Mouse (Mus musculus) frontal cortex, postnatal 10 days (tissue): ENCODE data around the gene Vmn2r84.
"Not testable (repeated sequence)": the region's sequence is repeated elsewhere in the genome, so short reads cannot be mapped to it uniquely, and the experiment has no call there.

ENCODE experiments used
- DNase-seq, 2 experiments: peaks; one replicate each; pipeline ENCODE4 v3.0.0; 2022; ENCODE audit warnings: low spot score in 2 of 2, mixed read lengths in 1 of 2

Vmn2r84 gene

GRCm38 (mm10) chr10:130394232-130394631 is at the start of gene Vmn2r84:
Vmn2r84 (minus strand) TSS chr10:130394332.
- DNase-seq, result no peak

- not testable (repeated sequence) for DNase-seq
These were observed 40.2 kb upstream of the Vmn2r84 start for GRCm38 (mm10) chr10:130434185-130434898.

GRCm38 (mm10) chr10:130429603-130430002 is 35.5 kb upstream of the Vmn2r84 start, which contains the start of gene Vmn2r85:
Vmn2r85 (minus strand) TSS chr10:130429703.
- DNase-seq, result not testable (repeated sequence)

GRCm38 (mm10) chr10:130422368-130422767 is 28.2 kb upstream of the Vmn2r84 start:
- not testable (repeated sequence) for DNase-seq

- no peak for DNase-seq
These were observed 26.3 kb upstream of the Vmn2r84 start for GRCm38 (mm10) chr10:130420401-130420800.

GRCm38 (mm10) chr10:130419954-130420353 is 25.8 kb upstream of the Vmn2r84 start:
- not testable (repeated sequence) for DNase-seq

GRCm38 (mm10) chr10:130416352-130416751 is 22.2 kb upstream of the Vmn2r84 start:
- DNase-seq, result not testable (repeated sequence)

GRCm38 (mm10) chr10:130412167-130412698 is 18.1 kb upstream of the Vmn2r84 start:
- not testable (repeated sequence) for DNase-seq

GRCm38 (mm10) chr10:130375145-130375544 is 19.0 kb downstream of the Vmn2r84 start:
- DNase-seq, result no peak

- DNase-seq, result no peak
These were observed 21.5 kb downstream of the Vmn2r84 start for GRCm38 (mm10) chr10:130372491-130373173.

GRCm38 (mm10) chr10:130371644-130372043 is 22.5 kb downstream of the Vmn2r84 start:
- no peak for DNase-seq

GRCm38 (mm10) chr10:130370005-130370682 is 24.0 kb downstream of the Vmn2r84 start:
- DNase-seq, result no peak

GRCm38 (mm10) chr10:130368384-130368783 is 25.7 kb downstream of the Vmn2r84 start:
- DNase-seq, result no peak

- no peak for DNase-seq
These were observed 29.4 kb downstream of the Vmn2r84 start for GRCm38 (mm10) chr10:130364766-130365165.

GRCm38 (mm10) chr10:130363438-130364164 is 30.5 kb downstream of the Vmn2r84 start:
- DNase-seq, result no peak

GRCm38 (mm10) chr10:130344056-130344455 is 50.1 kb downstream of the Vmn2r84 start:
- DNase-seq, result no peak

GRCm38 (mm10) chr10:130340050-130340449 is 54.1 kb downstream of the Vmn2r84 start:
- not testable (repeated sequence) for DNase-seq

- DNase-seq, result no peak
These were observed 56.6 kb downstream of the Vmn2r84 start for GRCm38 (mm10) chr10:130337581-130337980.

- DNase-seq, result no peak
These were observed 57.7 kb downstream of the Vmn2r84 start for GRCm38 (mm10) chr10:130336385-130336784.

- DNase-seq, result no peak
These were observed 63.4 kb downstream of the Vmn2r84 start for GRCm38 (mm10) chr10:130330711-130331110.
